Mouse (Mus musculus): ENCODE measurements around the gene Cdc14a. TPM values are rescaled to one million over a fixed set of nuclear protein-coding genes. Genes with fewer than 3 reads are reported as not detected.

The Cdc14a gene
- polyA plus RNA-seq, 1 experiment from 2014 or later: 6.4 TPM

GRCm38 (mm10) chr3:116311838-116312237 is 112.0 kb downstream of the Cdc14a start:
- no peak overlapping the region for H3K4me2 ChIP-seq
- ATAC-seq (ENCODE audit: insufficient number of reproducible peaks, low FRiP score, low TSS enrichment, low read depth): no peak
- H3K27ac ChIP-seq: no peak overlapping the region
- H3K4me3 ChIP-seq: no peak overlapping the region
- no peaks in the 10 kb centered on the region for H3K27me3 ChIP-seq
- H3K36me3 ChIP-seq: 0 out of 2 replicates have a peak, but pooled peaks cover 7% of the 10 kb centered on the region
- WGBS: 80% methylated on average over 4 of the region's 4 CpGs
- H3K9me3 ChIP-seq: no peaks in the 10 kb centered on the region
- no peaks in the 10 kb centered on the region for H3K4me1 ChIP-seq
- H3K9ac ChIP-seq: no peak overlapping the region

GRCm38 (mm10) chr3:116311173-116311572 is 112.7 kb downstream of the Cdc14a start:
- no peak for ATAC-seq (ENCODE audit: insufficient number of reproducible peaks, low FRiP score, low TSS enrichment, low read depth)
- no peaks in the 10 kb centered on the region for H3K4me1 ChIP-seq
- H3K9me3 ChIP-seq: no peaks in the 10 kb centered on the region
- H3K36me3 ChIP-seq: 0 out of 2 replicates have a peak, but pooled peaks cover 7% of the 10 kb centered on the region
- H3K4me2 ChIP-seq: no peak overlapping the region
- no peak overlapping the region for H3K4me3 ChIP-seq
- no peak overlapping the region for H3K9ac ChIP-seq
- no peaks in the 10 kb centered on the region for H3K27me3 ChIP-seq
- WGBS: 98% methylated on average over 2 of the region's 2 CpGs
- no peak overlapping the region for H3K27ac ChIP-seq

- H3K27ac ChIP-seq: no peak overlapping the region
- no peak overlapping the region for H3K4me3 ChIP-seq
- no peak overlapping the region for H3K9ac ChIP-seq
- no peak for ATAC-seq (ENCODE audit: insufficient number of reproducible peaks, low FRiP score, low TSS enrichment, low read depth)
- no peak overlapping the region for H3K4me2 ChIP-seq
- H3K36me3 ChIP-seq: 0 out of 2 replicates have a peak, but pooled peaks cover 7% of the 10 kb centered on the region
- WGBS: 92% methylated on average over 4 of the region's 4 CpGs
- H3K9me3 ChIP-seq: no peaks in the 10 kb centered on the region
- no peaks in the 10 kb centered on the region for H3K4me1 ChIP-seq
- no peaks in the 10 kb centered on the region for H3K27me3 ChIP-seq
Measured at GRCm38 (mm10) chr3:116310672-116311071, 113.2 kb downstream of the Cdc14a start.

DNA sequence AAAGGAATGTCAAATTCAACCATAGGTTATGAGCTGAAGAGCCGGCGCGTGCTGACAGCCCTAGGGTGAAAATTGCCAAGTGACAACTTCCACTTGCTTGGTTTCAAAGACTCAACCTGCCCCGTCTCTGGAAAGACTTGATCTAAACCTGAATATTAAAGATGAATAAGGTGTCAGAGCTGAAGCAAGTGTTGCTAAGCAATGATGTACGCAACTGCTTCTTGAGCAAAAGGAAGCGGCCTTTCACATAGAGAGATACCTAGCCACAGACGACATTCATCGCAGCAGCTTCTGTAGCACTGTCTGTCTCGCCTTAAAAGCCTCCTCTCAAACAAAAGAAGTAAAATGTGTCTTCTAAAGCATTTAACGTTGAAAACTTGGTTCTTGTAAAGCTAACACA is 113.8 kb downstream of the Cdc14a start:
- no peak overlapping the region for H3K9ac ChIP-seq
- H3K9me3 ChIP-seq: no peaks in the 10 kb centered on the region
- 0 out of 2 replicates have a peak, but pooled peaks cover 7% of the 10 kb centered on the region for H3K36me3 ChIP-seq
- ATAC-seq (ENCODE audit: insufficient number of reproducible peaks, low FRiP score, low TSS enrichment, low read depth): no peak
- no peak overlapping the region for H3K27ac ChIP-seq
- no peak overlapping the region for H3K4me3 ChIP-seq
- WGBS: 87% methylated on average over 10 of the region's 10 CpGs
- H3K4me1 ChIP-seq: 0 out of 2 replicates have a peak, but pooled peaks cover under 1% of the 10 kb centered on the region
- H3K27me3 ChIP-seq: no peaks in the 10 kb centered on the region
- no peak overlapping the region for H3K4me2 ChIP-seq

GRCm38 (mm10) chr3:116304800-116305753 is 118.8 kb downstream of the Cdc14a start:
- Histone ChIP-seq H3K9me3 (no peaks in the 10 kb centered on the region), H3K27me3 (no peaks in the 10 kb centered on the region), H3K4me2 (no peak overlapping the region), H3K4me1 (0 out of 2 replicates have a peak, but pooled peaks cover 2% of the 10 kb centered on the region), H3K36me3 (peaks cover 5% of the 10 kb centered on the region; the same call in 1 of the 2 replicates), H3K4me3 (no peak overlapping the region), H3K27ac (no peak overlapping the region), H3K9ac (no peak overlapping the region)
- ATAC-seq (ENCODE audit: insufficient number of reproducible peaks, low FRiP score, low TSS enrichment, low read depth): no peak
- WGBS: 77% methylated on average over 18 of the region's 18 CpGs

- Histone ChIP-seq H3K9ac (no peak overlapping the region), H3K27me3 (no peaks in the 10 kb centered on the region), H3K9me3 (no peaks in the 10 kb centered on the region), H3K4me3 (no peak overlapping the region), H3K4me2 (no peak overlapping the region), H3K36me3 (peaks cover 5% of the 10 kb centered on the region; the same call in 1 of the 2 replicates), H3K4me1 (0 out of 2 replicates have a peak, but pooled peaks cover 2% of the 10 kb centered on the region), H3K27ac (no peak overlapping the region)
- ATAC-seq (ENCODE audit: insufficient number of reproducible peaks, low FRiP score, low TSS enrichment, low read depth): no peak
- 95% methylated on average over 7 of the region's 7 CpGs for WGBS
Measured at GRCm38 (mm10) chr3:116302581-116302980, 121.3 kb downstream of the Cdc14a start.

- peaks cover 5% of the 10 kb centered on the region; the same call in 1 of the 2 replicates for H3K36me3 ChIP-seq
- H3K4me3 ChIP-seq: no peak overlapping the region
- no peak for ATAC-seq (ENCODE audit: insufficient number of reproducible peaks, low FRiP score, low TSS enrichment, low read depth)
- H3K27me3 ChIP-seq: no peaks in the 10 kb centered on the region
- H3K27ac ChIP-seq: no peak overlapping the region
- H3K9ac ChIP-seq: no peak overlapping the region
- H3K9me3 ChIP-seq: no peaks in the 10 kb centered on the region
- H3K4me2 ChIP-seq: no peak overlapping the region
- 64% methylated on average over 6 of the region's 6 CpGs for WGBS
- 0 out of 2 replicates have a peak, but pooled peaks cover 2% of the 10 kb centered on the region for H3K4me1 ChIP-seq
Measured at GRCm38 (mm10) chr3:116301754-116302153, 122.1 kb downstream of the Cdc14a start.

GRCm38 (mm10) chr3:116298727-116299126 is 125.1 kb downstream of the Cdc14a start:
- no peaks in the 10 kb centered on the region for H3K4me1 ChIP-seq
- H3K27ac ChIP-seq: no peak overlapping the region
- no peak for ATAC-seq (ENCODE audit: insufficient number of reproducible peaks, low FRiP score, low TSS enrichment, low read depth)
- WGBS: 69% methylated on average over 10 of the region's 10 CpGs
- H3K9me3 ChIP-seq: no peaks in the 10 kb centered on the region
- H3K4me3 ChIP-seq: no peak overlapping the region
- no peak overlapping the region for H3K9ac ChIP-seq
- no peaks in the 10 kb centered on the region for H3K27me3 ChIP-seq
- peaks cover 12% of the 10 kb centered on the region; the same call in 1 of the 2 replicates for H3K36me3 ChIP-seq
- no peak overlapping the region for H3K4me2 ChIP-seq

DNA sequence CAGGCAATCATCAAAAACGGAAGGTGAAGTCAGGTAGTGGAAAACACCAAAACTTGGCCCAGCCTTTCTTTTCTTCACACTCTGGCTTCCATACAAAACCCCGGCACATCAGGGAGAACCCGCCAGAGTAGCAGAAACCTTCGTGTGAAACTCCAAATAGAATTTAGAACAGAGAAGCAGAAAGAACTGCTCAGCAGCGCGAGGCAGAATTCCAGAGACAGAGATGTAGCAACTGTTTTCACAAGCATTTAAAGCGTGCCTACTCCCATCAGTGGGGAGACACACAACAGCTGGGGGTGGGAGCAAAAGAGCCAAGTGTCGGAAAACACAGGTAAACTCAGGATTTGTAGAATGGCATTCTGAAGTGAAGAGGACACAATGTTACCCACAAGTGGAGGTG is 125.8 kb downstream of the Cdc14a start:
- Histone ChIP-seq H3K9me3 (no peaks in the 10 kb centered on the region), H3K27me3 (no peaks in the 10 kb centered on the region), H3K4me2 (no peak overlapping the region), H3K4me3 (no peak overlapping the region), H3K4me1 (no peaks in the 10 kb centered on the region), H3K27ac (no peak overlapping the region), H3K9ac (no peak overlapping the region), H3K36me3 (peaks cover 17% of the 10 kb centered on the region)
- ATAC-seq (ENCODE audit: insufficient number of reproducible peaks, low FRiP score, low TSS enrichment, low read depth): no peak
- WGBS: 86% methylated on average over 8 of the region's 8 CpGs

- Histone ChIP-seq H3K36me3 (peaks cover 15% of the 10 kb centered on the region), H3K9me3 (no peaks in the 10 kb centered on the region), H3K9ac (no peak overlapping the region), H3K4me3 (no peak overlapping the region), H3K27ac (no peak overlapping the region), H3K27me3 (no peaks in the 10 kb centered on the region), H3K4me2 (no peak overlapping the region), H3K4me1 (no peaks in the 10 kb centered on the region)
- no peak for ATAC-seq (ENCODE audit: insufficient number of reproducible peaks, low FRiP score, low TSS enrichment, low read depth)
- WGBS: 96% methylated on average over 7 of the region's 7 CpGs
Measured at GRCm38 (mm10) chr3:116297170-116297569, 126.7 kb downstream of the Cdc14a start.

- Histone ChIP-seq H3K9ac (no peak overlapping the region), H3K9me3 (no peaks in the 10 kb centered on the region), H3K36me3 (peaks cover 21% of the 10 kb centered on the region), H3K4me3 (no peak overlapping the region), H3K27ac (no peak overlapping the region), H3K4me2 (no peak overlapping the region), H3K4me1 (no peaks in the 10 kb centered on the region), H3K27me3 (no peaks in the 10 kb centered on the region)
- no peak for ATAC-seq (ENCODE audit: insufficient number of reproducible peaks, low FRiP score, low TSS enrichment, low read depth)
- 80% methylated on average over 9 of the region's 9 CpGs for WGBS
Measured at GRCm38 (mm10) chr3:116290041-116290815, 133.6 kb downstream of the Cdc14a start.

Measured in limb, embryonic 15.5 days (tissue).